Mouse (Mus musculus) B cell, adult 2 months (primary cell): Measurements from ENCODE around the gene Sdf2l1.

Source experiments
- DNase-seq, 2 experiments: peaks; one replicate each; pipeline ENCODE4 v3.0.0; 2022

Gene Sdf2l1

GRCm38 (mm10) chr16:17121569-17121968 is 10.6 kb downstream of the Sdf2l1 start:
- DNase-seq: no peak

- DNase-seq: no peak
Measured at GRCm38 (mm10) chr16:17117309-17117799, 14.8 kb downstream of the Sdf2l1 start.

GRCm38 (mm10) chr16:17110771-17111743 is 21.1 kb downstream of the Sdf2l1 start, which contains the start of gene Ppil2:
Gene Ppil2, minus strand, starts transcription at chr16:17111257.
- DNase-seq: peak; percentile 70 to 74

GRCm38 (mm10) chr16:17104600-17104999 is 27.6 kb downstream of the Sdf2l1 start:
- DNase-seq: no peak

GRCm38 (mm10) chr16:17102630-17103220 is 29.5 kb downstream of the Sdf2l1 start:
- no peak for DNase-seq

GRCm38 (mm10) chr16:17096938-17097337 is 35.2 kb downstream of the Sdf2l1 start:
- DNase-seq: no peak

- DNase-seq: no peak
Measured at GRCm38 (mm10) chr16:17088346-17088745, 43.8 kb downstream of the Sdf2l1 start.

- no peak for DNase-seq
Measured at GRCm38 (mm10) chr16:17086669-17087193, 45.5 kb downstream of the Sdf2l1 start.

- no peak for DNase-seq
Measured at GRCm38 (mm10) chr16:17086241-17086640, 45.9 kb downstream of the Sdf2l1 start.

GRCm38 (mm10) chr16:17085636-17086035 is 46.5 kb downstream of the Sdf2l1 start:
- DNase-seq: no peak

- no peak for DNase-seq
Measured at GRCm38 (mm10) chr16:17082121-17082792, 49.9 kb downstream of the Sdf2l1 start.
